Mouse (Mus musculus) limb, embryonic 14.5 days (tissue): ENCODE measurements around the gene Aqp9. TPM values are rescaled to one million over a fixed set of nuclear protein-coding genes. Genes with fewer than 3 reads are reported as not detected.

Experiments used
- ATAC-seq: fragments of 200-750 bp; cut with Nextera tagmentation; 2 replicates; pipeline ENCODE4 v1.8.0; 2017; ENCODE audit warnings: low read depth, moderate number of reproducible peaks, moderate TSS enrichment; ENCODE audit not compliant: low FRiP score
- DNase-seq: peaks from one replicate; pipeline ENCODE4 v3.0.0-alpha.2; 2015; ENCODE audit warnings: low spot score
- H3K27ac ChIP-seq: fragments of 300-500 bp; sonication (generic); replicated peaks from 2 replicates; pipeline ENCODE4 v1.5.1; 2014; ENCODE audit warnings: low read depth, mild to moderate bottlenecking, low read length, moderate library complexity, mixed read lengths
- H3K27me3 ChIP-seq: fragments of 300-500 bp; sonication (generic); 2 replicates; pipeline ENCODE4 v1.6.1; 2014; ENCODE audit warnings: low read length, mixed read lengths; ENCODE audit not compliant: control insufficient read depth, insufficient read depth
- H3K36me3 ChIP-seq: fragments of 300-500 bp; sonication (generic); 2 replicates; pipeline ENCODE4 v1.6.1; 2014; ENCODE audit warnings: mild to moderate bottlenecking, low read length, moderate library complexity, mixed read lengths; ENCODE audit not compliant: control insufficient read depth, insufficient read depth
- H3K4me1 ChIP-seq: fragments of 300-500 bp; sonication (generic); 2 replicates; pipeline ENCODE4 v1.6.1; 2014; ENCODE audit warnings: antibody characterized with exemption, low read length, mixed read lengths; ENCODE audit not compliant: control insufficient read depth, insufficient read depth
- H3K4me2 ChIP-seq: fragments of 300-500 bp; sonication (generic); replicated peaks from 2 replicates; pipeline ENCODE4 v1.6.1; 2014; ENCODE audit warnings: low read depth, mild to moderate bottlenecking, low read length, moderate library complexity; ENCODE audit not compliant: severe bottlenecking
- H3K4me3 ChIP-seq: fragments of 300-500 bp; sonication (generic); replicated peaks from 2 replicates; pipeline ENCODE4 v1.5.1; 2014; ENCODE audit warnings: low read length
- H3K9ac ChIP-seq: fragments of 300-500 bp; sonication (generic); 2 replicates; pipeline ENCODE4 v1.6.1; 2014; ENCODE audit warnings: mild to moderate bottlenecking, low read depth, low read length, moderate library complexity; ENCODE audit not compliant: severe bottlenecking
- H3K9me3 ChIP-seq: fragments of 300-500 bp; sonication (generic); 2 replicates; pipeline ENCODE4 v1.6.1; 2016; ENCODE audit warnings: low read length; ENCODE audit not compliant: control insufficient read depth
- POLR2A ChIP-seq: fragments of 200-500 bp; IDR thresholded peaks from 2 replicates; pipeline ENCODE4 v1.8.0; 2012; ENCODE audit warnings: inconsistent platforms, mild to moderate bottlenecking, moderate library complexity, borderline replicate concordance; ENCODE audit not compliant: insufficient read depth, insufficient read length; ENCODE audit errors: extremely low read depth
- WGBS: fragments of 180-500 bp; shearing (Covaris S2); extraction: QIAGEN DNeasy Blood & Tissue Kit; methylation state at CpG from one replicate; pipeline ENCODE4 v1.1.7; 2014; 5-methylcytosine and 5-hydroxymethylcytosine counted together
- polyA plus RNA-seq, 2 experiments: library from polyadenylated mRNA; depleted of rRNA in 1 of 2; stranded (reverse) in 1 of 2; unstranded in 1 of 2; fragments of >200 nt; fragmentation: Nextera tagmentation in 1 of 2; extraction: Ambion mirVana in 1 of 2; gene quantifications; 2 replicates each; pipeline versions ENCODE4 v1.2.1 to v1.2.3; 2012 to 2014

Aqp9 gene
- polyA plus RNA-seq, 2 experiments = 0.49 to 1.1 TPM

GRCm38 (mm10) chr9:71179964-71180700 lies 11.7 kb upstream of the Aqp9 start:
- H3K9me3 ChIP-seq = no peaks in the 10 kb centered on the region
- no peak overlapping the region for H3K9ac ChIP-seq
- no peak for TF ChIP-seq POLR2A
- ATAC-seq (no peak), DNase-seq (peak; percentile 64)
- H3K27me3 ChIP-seq = no peaks in the 10 kb centered on the region
- no peak overlapping the region for H3K4me2 ChIP-seq
- H3K27ac ChIP-seq = no peak overlapping the region
- no peaks in the 10 kb centered on the region; the same call in 1 of the 2 replicates for H3K4me1 ChIP-seq
- H3K36me3 ChIP-seq = no peaks in the 10 kb centered on the region
- no peak overlapping the region for H3K4me3 ChIP-seq
- 62% methylated on average over 8 of the region's 8 CpGs for WGBS

DNA sequence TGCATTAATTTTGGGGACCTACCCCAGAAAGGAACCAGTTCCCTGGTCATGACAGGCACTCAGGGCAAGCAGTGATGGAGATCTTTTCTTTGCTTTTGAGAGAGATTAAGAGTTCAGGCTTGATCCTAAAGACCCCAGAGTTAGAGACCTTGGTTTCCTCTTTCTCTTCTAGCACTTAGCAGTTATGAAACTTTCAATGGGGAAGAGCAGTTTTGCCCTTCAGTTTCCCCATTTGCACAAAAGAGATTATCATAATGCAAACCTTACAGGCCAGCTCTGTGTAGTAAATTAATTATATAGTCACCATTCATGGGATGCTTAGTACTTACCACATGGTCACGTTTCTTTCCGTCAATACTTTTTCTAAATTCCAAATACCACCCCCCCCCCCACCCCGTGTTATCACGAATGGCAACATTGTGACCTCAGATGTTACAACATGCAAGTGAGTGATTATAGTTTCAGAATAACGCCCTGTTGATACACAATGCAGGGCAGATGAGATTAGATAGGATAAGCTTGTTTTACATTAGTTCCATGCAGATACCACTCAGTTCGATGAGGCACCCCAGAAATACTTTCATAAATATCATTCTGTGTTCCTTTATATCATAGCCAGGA lies 10.9 kb upstream of the Aqp9 start:
- ATAC-seq = no peak
- no peak for TF ChIP-seq POLR2A
- H3K27ac ChIP-seq = no peak overlapping the region

GRCm38 (mm10) chr9:71175686-71176085 lies 7.2 kb upstream of the Aqp9 start:
- ATAC-seq (no peak), DNase-seq (no peak)

More for the DNA sequence above, 10.9 kb upstream of the Aqp9 start:
- WGBS = 81% methylated on average over 6 of the region's 6 CpGs
- no peaks in the 10 kb centered on the region; the same call in 1 of the 2 replicates for H3K4me1 ChIP-seq
- no peaks in the 10 kb centered on the region for H3K27me3 ChIP-seq
- no peak overlapping the region for H3K4me3 ChIP-seq
- DNase-seq = no peak
- no peak overlapping the region for H3K4me2 ChIP-seq
- no peak overlapping the region for H3K9ac ChIP-seq
- no peaks in the 10 kb centered on the region for H3K36me3 ChIP-seq
- H3K9me3 ChIP-seq = no peaks in the 10 kb centered on the region

DNA sequence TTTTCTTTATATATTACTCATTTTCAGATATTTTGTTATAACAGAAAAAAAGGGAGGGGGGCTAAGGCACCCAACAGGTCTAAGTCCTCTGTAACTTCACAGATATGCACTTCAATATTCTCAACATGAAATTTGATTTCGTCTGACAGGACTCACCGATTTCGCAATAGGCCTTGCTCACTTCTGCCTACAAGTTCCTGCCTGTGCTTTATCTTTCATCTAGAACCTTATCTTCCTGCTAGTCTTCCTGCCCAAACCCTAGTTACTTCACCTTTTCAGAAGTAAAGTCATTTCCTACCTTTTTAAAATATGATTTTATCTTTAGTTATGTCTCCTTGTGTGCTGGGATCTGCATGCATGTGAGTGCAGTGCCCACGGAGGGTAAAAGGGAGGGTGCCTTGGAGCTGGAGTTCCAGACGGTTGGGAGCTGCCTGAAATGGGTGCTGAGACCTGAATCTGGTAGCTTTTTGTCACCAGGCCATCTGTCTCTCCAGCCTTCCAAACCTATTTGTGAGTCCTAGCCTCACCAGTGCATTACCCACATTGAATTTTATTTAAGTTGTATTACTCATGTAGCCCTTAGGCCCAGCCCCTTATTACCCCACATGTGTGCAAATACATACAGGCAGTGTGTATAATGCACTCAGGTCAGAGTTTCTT lies 6.0 kb upstream of the Aqp9 start:
- Histone ChIP-seq H3K9me3 (no peaks in the 10 kb centered on the region), H3K27me3 (no peaks in the 10 kb centered on the region), H3K4me1 (no peaks in the 10 kb centered on the region), H3K9ac (no peak overlapping the region), H3K36me3 (no peaks in the 10 kb centered on the region), H3K4me3 (no peak overlapping the region), H3K27ac (no peak overlapping the region), H3K4me2 (no peak overlapping the region)
- TF ChIP-seq POLR2A = no peak
- WGBS = 76% methylated on average over 5 of the region's 5 CpGs
- ATAC-seq (no peak), DNase-seq (peak; percentile 23)

More at GRCm38 (mm10) chr9:71175686-71176085, 7.2 kb upstream of the Aqp9 start:
- Histone ChIP-seq H3K4me2 (no peak overlapping the region), H3K4me3 (no peak overlapping the region), H3K27me3 (no peaks in the 10 kb centered on the region), H3K27ac (no peak overlapping the region), H3K36me3 (no peaks in the 10 kb centered on the region), H3K9ac (no peak overlapping the region), H3K4me1 (no peaks in the 10 kb centered on the region; the same call in 1 of the 2 replicates), H3K9me3 (no peaks in the 10 kb centered on the region)
- no peak for TF ChIP-seq POLR2A
- 86% methylated on average over 1 of the region's 1 CpGs for WGBS

- Histone ChIP-seq H3K27ac (no peak overlapping the region), H3K4me2 (no peak overlapping the region), H3K4me1 (0 out of 2 replicates have a peak, but pooled peaks cover 5% of the 10 kb centered on the region), H3K27me3 (no peaks in the 10 kb centered on the region), H3K36me3 (no peaks in the 10 kb centered on the region), H3K9me3 (no peaks in the 10 kb centered on the region), H3K4me3 (no peak overlapping the region), H3K9ac (no peak overlapping the region)
- DNase-seq = no peak
- no peak for ATAC-seq
- TF ChIP-seq POLR2A = no peak
- WGBS = 55% methylated on average over 9 of the region's 9 CpGs
Observed at GRCm38 (mm10) chr9:71173533-71173932, 5.1 kb upstream of the Aqp9 start.
